Mouse (Mus musculus) spleen, postnatal 14 days (tissue): Measurements from ENCODE around the gene Morf4l1.
A peak's percentile ranks its signal among the peaks of the same experiment; 100 is the strongest.

Experiments
- DNase-seq, 2 experiments: peaks; one replicate each; pipeline ENCODE4 v3.0.0; 2021 to 2022; ENCODE audit warnings: low spot score in 2 of 2

Gene Morf4l1

DNA sequence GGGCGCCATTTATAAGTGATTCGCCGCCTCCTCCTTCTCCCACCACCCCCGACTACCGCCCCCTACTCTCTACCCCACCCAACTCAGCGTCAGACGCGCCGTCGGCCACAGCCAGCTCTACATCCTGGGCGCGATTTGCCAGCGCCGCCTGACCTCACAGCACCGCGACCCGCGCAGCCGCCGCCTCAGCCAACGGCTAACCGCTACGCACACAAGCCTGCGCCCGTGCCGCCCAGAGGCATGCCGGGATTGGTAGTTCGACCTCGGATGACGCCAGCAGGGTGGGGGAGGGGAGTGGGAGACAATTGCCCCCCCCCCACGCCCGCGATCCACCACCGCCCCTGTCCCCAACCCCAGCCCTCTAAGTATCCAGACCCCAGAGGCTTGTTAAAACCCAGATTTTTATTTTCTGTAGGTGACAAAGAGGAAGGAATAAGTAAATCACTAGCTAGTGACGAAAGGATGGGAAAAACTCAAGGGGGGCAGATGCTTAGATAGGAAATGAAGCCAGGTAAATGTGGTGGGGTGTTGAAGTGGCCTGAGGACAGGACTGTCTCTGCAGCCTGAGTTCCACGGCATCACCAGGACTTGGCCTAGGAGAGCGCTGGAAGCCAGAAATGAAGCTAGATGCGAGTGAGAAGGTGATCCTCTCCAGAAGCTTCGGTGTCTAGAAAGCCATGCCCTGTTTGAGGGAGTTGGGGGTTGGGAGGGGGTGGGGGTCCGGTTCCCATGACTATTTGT is at the start of gene Morf4l1:
Morf4l1 (minus strand) TSS at position 208 of the 741 bp plus-strand sequence.
- DNase-seq = peak; percentile 88 to 93

- no peak for DNase-seq
These were observed 49.1 kb upstream of the Morf4l1 start for GRCm38 (mm10) chr9:90163749-90164095.

DNA sequence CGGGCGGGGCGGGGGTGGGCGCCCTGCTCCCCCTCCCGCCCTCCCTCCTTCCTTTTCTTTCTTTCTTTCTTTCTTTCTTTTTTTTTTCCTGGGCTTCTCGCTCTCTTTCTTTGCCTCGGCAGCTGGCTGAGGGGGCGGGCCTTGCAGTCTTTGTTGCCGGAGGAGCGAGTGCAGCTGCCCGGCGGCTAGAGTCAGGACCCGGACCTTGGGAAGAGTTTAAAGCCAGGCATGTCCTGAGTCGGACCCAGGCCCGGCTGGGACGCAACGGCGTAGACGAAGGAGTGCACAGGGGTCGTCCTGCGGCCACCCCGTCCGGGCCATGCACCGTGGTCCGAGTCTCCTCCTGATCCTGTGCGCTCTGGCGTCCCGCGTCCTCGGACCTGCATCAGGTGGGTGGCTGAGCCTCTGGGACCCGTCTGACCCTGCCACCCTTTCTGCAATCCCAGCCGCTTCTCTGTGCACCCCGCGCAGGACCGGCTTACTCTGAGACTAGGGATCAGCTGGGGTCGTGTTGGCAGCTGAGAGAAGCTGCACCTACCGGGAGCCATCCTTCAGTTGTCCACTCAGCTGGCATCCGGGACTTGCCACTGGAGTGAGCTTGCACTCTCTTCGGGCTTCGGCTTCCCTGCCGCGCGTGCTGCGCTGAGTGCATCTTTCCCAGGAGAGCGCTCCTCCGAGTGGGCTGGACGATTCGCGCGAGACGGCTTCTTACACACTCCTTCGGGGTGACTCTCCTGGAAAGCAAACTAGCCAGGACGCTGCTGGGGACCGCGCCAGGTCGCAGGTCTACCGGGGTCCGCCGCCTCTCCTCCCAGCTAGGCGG is 48.6 kb upstream of the Morf4l1 start, which contains the start of gene Adamts7:
Adamts7 (plus strand) TSS at position 144 of the 823 bp plus-strand sequence.
- DNase-seq = no peak

- peak in 1 of 2 experiments; percentile 36 for DNase-seq
These were observed 47.8 kb upstream of the Morf4l1 start for GRCm38 (mm10) chr9:90162243-90162925.

- DNase-seq = no peak
These were observed 32.3 kb upstream of the Morf4l1 start for GRCm38 (mm10) chr9:90146869-90147268.

GRCm38 (mm10) chr9:90145788-90146187 is 31.2 kb upstream of the Morf4l1 start:
- no peak for DNase-seq

- no peak for DNase-seq
These were observed 22.0 kb upstream of the Morf4l1 start for GRCm38 (mm10) chr9:90136678-90136965.

- DNase-seq = no peak
These were observed 21.5 kb upstream of the Morf4l1 start for GRCm38 (mm10) chr9:90135963-90136677.

- no peak for DNase-seq
These were observed 20.9 kb upstream of the Morf4l1 start for GRCm38 (mm10) chr9:90135466-90135865.

DNA sequence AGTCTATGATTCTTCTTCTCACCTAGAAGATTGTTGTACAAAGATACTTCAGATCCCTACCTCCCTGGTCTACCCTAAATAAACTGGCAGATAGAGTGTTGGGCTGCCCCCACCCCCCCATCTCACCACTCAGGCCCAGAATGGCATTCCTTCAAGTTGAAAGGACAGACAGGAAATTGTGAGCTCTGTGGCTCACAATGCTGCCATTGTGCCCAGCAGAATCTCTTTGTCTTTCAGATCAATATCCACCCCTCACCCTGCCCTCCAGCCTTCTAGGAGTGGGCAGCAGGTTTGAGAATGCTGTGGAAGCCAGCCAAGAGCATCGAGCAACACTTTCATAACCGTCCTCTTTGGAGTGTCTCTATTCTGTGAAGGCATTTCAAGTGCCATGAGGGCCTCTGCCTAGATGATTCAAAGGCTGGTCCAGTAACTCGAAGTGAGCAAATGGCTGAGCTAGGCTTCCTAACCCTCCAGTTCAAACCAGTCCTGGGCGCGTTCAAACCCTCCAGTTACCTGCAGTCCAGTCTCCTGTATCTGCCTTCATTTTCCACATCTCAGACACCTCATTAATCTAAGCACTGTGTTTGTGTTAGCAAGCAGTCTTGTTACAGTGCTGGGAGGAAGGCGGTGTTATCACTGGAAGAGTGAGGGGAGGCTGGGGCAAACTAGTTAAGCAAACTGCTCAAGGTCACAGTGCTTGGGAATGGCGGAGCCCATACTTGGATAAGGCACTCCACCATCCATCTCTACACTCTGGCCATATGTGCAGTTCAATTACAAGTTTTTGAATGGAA is 19.2 kb upstream of the Morf4l1 start:
- no peak for DNase-seq

DNA sequence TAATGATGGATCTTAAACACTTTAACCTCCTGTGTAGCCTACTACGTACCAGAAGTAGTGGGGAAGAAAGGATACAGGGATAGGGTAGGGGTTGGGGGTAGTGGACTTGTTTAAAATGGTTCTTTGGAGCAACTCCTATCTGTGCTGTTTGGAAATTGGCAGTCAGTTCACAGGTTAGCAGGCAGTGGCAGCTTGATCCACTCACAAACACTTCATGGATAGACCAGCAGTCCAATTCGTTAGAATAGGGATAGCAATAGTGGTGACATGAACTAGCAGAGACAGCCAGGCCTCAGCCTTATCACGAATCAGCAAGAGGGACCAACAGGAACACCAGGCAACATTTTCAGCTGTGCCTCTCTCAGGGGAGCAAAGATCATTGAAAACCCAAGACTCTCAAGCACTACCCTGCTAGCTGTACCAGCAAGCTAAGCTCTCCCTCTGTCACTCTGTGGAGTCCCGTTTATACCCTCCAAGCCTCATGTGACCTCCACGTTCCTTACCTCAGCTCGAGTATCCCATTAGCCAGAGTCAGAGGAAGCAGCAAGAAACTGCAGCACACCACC is 14.1 kb upstream of the Morf4l1 start:
- DNase-seq = no peak

GRCm38 (mm10) chr9:90127146-90127545 is 12.6 kb upstream of the Morf4l1 start:
- no peak for DNase-seq

DNA sequence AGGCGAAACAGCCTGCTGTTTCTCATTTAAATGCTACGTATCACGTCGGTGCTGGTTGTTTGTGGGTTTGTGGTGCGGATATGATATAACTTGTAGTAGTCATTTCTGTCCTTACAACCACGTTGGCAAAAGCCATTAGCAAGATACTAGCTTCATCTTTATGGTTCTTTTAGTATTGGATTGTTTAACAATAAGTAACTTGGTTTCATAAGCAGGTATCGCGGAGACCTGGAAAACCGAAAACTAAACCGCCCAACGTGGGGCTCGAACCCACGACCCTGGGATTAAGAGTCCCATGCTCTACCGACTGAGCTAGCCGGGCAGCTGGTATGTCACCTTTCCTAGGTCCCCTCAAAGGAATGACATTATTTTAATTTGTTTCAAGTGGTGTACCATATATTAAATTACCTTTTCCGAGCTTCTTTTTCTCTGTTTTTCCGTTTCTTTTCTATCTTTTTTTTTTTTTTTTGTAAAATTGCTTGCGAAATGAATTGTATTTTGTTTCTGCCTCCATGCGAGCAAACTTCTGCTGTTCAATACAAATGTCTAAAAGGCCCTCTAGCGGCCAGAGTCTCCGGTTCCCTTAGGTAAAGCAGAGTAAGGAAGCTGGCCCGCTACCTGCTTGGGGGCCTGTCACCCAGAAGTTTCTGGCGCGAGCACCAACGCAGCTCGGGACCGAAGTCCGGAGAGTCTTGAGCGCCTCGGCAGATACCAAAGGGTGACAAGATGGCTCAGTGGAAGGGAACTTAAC is 11.9 kb upstream of the Morf4l1 start:
- DNase-seq = peak; percentile 65 to 71

DNA sequence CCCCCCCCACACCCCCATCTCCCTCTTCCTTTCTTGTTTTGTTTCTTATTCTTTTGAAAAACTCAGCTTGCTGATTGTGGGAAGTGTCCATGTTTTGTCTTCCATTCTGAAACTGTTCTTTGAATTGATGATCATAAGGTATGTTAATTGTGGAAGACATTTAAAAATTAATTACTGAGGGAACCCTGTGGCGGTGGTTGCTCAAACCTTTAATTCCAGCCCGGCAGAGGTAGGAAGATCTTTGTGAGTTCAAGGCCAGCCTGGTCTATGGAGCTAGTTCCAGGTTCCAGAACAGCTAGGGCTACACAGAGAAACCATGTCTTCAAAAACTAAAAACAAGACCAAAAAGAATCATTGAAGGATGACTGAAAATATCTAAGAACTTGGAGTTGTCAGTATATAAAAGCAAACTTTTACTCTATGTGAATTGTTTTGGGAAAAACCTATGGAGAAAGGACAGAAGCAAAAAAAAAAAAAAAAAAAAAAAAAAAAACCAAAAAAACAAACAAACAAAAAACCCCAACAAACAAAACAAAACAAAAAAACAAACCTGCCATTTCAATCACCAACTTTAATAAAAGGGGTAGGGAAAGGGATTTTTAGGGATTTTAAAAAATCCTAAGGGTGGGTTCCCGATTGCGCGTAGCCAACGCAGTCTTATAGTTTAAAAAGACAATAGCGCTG is 11.0 kb upstream of the Morf4l1 start:
- no peak for DNase-seq

GRCm38 (mm10) chr9:90124873-90125245 is 10.3 kb upstream of the Morf4l1 start:
- no peak for DNase-seq

DNA sequence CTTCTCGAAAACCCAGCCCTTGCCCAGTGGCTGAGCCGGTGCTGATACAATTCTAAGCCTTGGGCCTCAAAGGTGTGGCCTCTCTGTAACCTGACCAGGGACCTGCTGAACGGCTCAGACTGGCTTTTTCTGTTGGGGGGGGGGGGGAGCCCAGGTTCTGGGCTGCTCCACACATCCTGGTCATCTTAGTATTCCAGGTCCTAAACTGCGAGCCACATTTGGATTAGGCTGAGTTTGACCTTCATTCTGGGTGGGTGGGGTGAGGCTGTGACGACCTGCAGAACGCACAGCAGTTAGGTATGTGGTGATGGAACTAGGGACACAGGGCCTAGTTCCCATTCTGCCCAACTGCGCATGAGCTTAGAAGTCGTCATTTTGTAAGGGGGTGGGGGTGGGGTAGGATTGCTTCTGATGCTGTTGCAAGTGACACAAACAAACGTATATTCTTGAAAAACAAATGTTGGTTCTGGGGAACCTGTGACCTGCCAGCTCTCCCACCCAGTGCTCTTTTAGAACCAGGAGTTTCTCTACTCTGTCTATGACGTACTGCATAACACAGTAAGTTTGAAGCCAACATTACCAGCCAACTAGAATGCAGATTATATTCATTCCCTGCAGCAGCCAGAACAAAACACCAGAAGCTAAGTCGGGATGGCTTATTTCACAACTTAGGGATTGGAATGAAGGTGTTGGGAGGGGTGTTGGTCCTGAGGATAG is 9.7 kb upstream of the Morf4l1 start:
- DNase-seq = no peak

DNA sequence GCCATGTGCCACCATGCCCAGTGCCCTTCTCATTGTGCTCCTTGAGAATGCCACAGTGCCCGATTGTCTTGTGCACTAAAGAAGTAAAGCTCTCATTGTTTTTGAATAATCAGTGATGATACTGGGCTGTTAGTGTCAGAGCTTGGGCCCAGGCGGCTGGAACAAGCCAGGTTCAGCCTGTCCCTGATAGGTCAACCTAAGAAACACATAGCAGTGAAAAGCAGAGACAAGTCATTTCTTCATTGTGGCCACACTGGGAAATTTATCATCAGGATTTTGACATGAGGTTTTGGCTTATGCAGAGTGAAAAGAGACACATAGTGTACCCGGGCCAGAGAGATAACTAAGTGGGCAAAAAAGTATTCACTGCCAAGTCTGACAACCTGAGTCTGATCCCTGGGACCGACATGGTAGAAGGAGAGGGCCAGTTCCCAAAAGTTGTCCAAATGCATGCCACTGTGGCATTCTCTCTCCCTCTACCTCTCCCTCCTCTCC is 7.7 kb upstream of the Morf4l1 start:
- DNase-seq = no peak

GRCm38 (mm10) chr9:90117234-90117633 is 2.7 kb upstream of the Morf4l1 start:
- DNase-seq = no peak

- DNase-seq = no peak
These were observed 730 bp upstream of the Morf4l1 start for GRCm38 (mm10) chr9:90115308-90115700.
